Mouse (Mus musculus) WW6 (cell line): ENCODE data around the gene Cand1.

Experiments
- DNase-seq: peaks from one replicate; pipeline ENCODE4 v3.0.0-alpha.2; 2013; ENCODE audit warnings: low read depth, low spot score

Gene Cand1

DNA sequence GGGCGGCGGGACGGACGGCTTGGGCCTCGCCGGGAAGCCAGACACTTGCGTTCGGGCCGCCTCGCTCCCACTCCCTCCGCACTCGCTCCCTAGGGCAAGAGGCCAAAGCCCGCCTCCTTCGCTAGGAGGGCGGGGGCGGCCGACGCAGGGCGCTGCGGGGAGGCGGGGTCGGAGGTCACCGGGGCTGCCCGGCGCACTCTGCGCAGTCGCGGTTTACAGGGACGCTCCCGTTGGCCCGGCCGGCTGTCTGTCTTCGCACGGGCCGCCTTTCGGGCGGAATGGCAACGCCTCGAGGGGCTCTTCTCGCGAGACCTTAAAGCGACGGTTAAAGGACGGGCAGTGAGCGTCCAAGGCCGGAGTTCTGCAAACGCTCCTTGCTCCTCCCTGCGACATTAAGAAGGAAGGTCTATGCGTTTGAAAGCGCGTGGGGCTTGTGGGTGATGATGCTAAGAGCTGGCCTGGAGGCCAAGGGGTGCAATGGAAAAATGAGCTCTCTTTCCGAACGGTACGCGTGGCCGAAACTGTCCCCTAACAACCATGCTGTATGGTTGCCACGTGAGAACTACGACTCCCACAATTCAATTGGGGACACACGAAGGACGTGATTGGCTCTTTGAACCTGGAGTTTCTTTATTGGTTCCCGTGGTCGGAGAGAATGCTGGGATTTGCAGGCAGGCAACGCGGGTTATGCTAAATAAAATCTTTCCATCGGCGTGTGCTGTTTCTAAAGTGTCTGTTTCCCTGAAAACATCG lies at the start of gene Cand1:
Cand1 (minus strand) TSS at position 87 of the 753 bp plus-strand sequence.
- peak; percentile 95 for DNase-seq

DNA sequence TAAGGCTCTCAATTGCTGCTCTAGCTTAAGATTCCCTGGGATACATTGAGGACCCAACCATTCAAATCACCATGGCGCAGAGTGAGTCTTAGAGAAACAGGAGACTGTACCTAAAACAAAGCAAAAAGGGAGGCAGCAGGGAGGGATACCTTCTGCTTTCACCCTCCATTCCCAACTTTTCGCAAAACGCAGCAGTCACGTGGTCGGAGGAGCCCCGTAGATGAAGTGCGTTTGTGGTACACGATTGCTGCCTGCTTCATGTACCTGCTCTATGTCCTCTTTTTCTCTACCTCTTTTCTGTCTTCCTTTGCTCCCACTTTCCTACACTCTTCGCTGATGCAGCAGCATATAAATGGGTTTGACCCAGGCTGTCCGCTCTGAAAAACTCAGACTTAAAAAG lies 39.0 kb upstream of the Cand1 start:
- DNase-seq: no peak

DNA sequence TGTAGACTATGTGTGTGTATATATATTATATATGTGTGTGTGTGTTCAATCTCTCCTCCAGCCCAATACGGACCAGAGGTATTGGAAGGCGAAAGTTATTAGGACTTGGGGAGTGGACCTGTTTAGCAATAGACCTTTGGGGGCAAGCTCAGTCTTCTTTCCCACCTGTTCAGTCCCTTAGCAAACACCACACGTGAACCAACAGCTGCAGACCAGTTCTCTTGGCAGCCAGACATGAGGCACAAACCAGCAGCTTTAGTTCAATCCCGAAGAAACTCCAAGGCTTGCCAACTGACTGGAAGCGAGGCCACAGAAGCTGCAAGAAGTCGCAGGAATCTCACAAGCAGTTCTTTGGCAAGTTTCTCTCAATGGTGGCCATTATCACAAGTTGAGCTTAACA lies 34.5 kb upstream of the Cand1 start:
- no peak for DNase-seq

DNA sequence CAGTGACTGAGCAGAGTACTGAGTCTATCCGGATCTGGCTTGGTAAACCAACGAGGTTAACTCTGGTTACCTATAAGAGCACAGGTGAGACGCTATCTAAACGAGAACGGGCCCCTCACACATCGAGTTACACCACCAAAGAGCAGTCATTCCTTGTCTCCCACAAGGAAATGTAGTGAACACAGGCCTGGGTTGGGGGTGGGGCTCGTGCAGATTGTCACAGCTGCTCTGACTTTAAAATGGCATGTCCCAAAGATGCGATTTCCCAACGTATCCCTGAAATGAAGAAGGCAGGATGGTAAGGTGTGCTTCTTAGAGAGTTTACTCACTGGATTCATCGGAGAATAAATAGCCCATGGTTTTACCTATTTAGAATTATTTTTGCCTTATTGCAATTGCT lies 32.7 kb upstream of the Cand1 start:
- DNase-seq: no peak

DNA sequence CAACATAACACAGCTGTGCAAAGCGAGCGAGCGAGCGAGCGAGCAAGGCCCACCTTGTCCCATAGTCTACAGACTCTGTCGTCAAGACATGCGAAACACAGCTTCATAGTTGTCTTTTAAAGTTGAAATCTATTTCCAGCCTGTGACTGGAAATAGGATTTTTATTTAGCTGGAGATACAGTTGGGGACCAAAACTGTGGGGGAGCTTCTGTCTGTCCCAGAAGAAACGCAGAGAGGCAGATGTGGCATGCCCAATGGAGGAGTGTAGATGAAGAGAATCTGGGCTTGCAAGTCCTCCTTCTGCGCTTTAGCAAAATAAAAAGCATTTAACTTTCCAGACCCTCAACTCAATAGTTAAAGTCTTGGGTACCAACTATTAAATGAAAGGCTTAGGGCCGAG lies 32.1 kb upstream of the Cand1 start:
- DNase-seq: no peak

DNA sequence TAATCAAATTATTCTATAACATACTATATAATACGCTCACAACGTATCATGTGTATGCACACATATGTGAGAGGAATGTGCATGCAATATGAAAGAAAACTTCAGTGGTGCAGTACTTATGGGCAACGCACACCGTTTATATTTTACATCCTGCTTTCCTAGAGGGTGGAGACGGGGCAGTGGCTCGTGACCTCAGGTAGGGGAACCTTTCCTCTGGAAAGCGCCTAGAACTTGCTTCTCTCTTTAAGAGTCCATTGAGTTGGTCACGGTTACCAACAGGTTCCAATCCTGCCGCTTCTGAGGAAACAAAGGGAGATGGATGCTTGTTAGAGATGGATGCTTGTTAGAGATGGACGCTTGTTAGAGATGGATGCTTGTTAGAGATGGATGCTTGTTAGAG lies 31.2 kb upstream of the Cand1 start:
- DNase-seq: no peak

DNA sequence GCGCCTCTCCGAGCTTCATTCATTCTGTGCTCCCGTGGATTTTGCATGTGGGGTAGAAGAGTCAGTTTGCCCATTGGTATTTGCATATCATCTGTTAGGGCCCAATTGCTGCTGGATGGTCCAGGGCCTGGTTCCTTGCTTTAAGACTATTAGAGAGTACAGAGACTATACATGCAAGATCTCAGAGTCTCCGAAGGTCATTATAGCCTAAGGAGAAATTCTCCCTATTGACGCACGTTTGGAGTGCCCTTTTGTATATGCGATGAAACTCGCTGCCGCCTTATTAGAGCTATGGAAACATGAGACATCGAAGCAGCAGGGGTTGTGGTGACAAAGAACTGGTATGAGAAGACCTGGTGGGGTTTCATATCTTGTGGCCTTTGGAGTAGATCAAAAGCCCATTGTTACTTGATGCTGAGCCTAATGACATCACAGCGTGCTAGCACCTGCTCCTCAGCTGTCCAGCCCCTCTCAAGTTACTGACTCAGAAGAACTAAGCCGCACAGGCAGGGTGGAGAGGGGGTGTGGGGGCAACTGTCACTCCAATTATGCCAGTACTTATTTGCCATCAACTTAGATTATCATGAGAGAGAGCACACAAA lies 30.6 kb upstream of the Cand1 start:
- no peak for DNase-seq

DNA sequence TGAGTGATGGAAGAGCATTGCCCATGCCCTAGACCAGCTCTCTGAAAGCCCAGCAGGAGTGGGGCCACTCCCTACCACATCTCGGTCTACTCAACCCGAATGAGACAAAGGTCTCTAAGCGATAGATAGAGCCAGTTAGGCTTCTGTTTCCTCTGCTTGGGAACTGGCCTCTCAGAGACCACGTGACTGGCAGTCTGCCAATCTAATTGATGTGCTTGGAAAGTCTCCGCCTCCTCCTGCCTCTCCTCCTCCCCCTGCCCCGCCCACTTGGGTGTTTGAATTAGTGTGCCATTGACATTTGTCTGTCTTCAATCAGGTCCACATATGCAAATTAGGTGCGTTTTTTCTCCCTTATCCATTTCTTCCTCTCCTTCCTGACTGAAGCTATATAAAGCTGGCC lies 24.9 kb upstream of the Cand1 start:
- DNase-seq: no peak

DNA sequence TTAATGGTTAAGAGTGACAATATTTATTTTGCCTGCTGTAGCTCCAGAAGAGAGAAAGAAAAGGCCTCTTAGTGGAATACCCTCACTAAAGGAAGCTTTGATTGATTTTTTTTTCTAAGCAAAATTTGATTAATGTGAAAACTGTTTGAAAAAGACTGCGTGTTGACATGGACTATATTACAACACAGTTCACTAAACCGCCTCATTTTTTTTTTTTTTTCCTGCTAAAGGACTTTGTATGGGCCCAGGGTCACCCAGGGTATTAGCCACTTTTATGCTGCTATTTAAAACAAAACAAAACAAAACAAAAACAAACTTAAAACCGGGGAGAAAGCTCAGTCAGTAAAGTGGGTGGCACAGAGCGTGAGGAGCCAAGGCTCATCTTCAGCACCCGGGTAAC lies 23.0 kb upstream of the Cand1 start:
- DNase-seq: no peak

DNA sequence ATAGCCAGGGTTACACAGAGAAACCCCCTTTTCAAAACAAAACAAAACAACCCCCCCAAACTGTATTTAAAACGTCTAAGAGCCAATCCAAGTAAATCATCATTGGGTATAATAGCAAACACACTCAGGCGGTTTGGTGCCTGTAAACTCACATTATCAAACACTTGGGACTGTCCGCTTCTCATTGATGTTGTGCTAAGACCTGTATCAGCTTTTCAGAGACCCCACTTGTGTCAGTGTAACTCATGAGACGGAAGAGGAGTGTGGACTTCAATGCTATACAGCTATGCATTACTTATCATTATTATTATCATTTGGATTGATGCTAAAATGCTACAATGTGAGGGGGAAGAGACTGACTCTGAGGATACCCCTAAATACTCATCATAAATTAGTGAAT lies 18.0 kb upstream of the Cand1 start:
- no peak for DNase-seq

DNA sequence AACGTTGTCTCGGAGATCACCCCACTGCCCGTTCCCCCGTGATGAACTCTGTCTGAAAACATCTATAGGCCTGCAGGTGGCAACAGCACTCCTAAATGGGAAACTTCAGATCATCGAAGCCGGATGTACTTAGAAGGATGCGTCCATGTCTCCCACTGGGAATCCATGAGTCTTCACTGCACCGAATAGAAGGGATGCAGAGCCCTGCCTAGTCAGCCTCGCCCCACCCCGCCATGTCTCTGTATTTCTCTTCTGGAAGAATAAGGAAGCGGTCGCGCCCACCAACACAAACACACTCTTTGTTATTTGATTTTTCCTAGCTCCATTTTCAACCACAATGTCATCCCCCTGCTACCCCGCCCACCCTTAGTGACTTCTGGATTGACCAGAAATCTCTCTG lies 4.3 kb upstream of the Cand1 start:
- DNase-seq: no peak

DNA sequence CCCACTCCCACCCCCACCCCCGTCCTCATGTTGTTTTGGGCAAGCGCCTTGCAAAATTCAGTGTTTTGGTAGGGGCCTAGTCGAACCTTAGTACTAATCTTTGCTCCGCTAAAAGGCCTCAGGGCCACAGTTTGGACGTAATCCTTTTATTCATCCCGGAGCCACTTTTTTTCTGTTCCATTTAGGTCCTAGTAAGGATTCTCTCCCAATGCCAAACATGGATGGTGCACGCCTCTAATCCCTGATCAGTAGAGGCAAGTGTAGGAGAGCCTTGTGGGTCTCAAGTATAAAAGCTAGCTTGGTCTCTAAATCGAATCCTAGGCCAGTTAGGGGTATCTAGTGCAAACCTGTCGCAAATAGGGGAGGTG lies 851 bp upstream of the Cand1 start:
- DNase-seq: no peak

DNA sequence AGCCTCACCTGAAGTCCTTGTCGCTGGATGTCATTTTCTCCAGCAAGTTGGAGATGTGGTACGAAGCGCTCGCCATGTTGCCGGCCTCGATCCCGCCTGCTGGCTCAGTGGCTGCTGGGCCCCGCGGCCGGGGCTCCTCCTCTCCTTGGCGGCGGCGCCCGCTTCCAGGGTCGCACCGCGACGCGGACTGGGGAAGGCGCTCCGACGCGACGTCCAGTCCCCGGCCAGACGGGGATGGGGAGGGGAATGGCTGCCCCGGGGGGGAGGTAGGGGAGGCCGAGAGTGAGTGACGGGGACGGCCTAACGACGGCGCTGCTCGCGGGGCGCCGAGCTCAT lies 254 bp downstream of the Cand1 start:
- no peak for DNase-seq

DNA sequence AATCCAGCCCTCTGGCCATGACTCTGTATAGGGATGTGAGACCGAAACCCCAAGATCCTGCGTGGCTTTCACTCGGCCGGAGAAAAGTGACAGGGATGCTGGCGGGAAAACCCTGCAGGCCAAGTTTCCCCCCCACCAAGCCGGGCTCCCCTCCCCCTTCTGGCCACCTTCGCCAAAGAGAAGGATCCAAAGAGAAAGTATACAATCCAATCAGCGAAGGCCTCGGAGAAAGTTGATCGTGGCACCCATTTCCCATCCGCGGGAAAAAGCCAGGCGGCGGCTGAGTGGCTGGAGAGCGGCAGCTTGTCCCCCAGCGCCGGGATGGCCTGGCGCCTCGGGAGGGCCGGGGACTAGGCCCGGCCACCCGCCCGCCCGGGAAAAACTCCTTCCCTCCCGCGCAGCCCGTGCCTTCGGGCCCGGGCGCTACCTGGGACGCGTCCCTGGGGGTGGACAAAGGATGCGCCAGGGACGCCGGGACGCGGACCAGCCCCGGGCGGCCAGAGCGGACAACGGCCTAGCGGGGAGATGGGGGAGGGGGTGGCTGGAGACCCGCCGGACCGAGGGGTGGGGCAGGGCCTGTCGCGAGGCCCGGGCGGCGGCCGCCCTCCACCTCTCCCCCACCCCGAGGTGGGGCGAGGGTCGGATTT lies 747 bp downstream of the Cand1 start:
- no peak for DNase-seq

DNA sequence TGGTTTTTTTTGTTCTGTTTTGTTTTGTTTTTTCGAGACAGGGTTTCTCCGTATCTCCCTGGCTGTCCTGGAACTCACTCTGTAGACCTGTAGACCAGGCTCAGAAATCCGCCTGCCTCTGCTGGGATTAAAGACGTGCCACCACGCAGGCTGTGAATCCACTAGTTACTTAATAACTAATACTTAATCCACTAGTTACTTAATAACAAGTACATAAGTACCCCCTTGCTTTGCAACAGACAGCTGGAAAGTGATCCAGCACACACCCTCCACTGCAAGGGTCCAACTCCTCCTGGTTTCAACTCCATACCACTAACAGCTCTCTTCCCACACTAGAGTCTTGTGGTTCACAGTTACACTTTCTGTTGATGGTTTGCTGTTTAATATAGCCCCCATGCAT lies 8.3 kb downstream of the Cand1 start:
- DNase-seq: no peak

DNA sequence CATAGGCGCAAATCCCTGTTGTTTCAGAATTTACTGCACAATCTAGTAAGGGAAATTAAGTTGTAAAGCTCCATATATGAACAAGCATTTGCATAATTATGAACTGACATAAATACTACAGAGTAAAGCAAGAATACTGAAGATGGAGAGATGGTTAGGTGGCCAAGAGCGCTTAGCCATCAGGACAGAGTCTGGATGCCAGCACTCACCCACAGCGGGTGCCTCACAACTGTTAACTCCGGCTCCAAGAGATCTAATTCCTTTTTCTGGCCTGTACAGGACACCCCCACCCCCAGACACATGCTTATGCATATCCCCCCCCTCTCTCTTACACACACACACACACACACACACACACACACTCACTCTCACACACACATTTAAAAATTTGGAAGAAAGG lies 9.2 kb downstream of the Cand1 start:
- no peak for DNase-seq

DNA sequence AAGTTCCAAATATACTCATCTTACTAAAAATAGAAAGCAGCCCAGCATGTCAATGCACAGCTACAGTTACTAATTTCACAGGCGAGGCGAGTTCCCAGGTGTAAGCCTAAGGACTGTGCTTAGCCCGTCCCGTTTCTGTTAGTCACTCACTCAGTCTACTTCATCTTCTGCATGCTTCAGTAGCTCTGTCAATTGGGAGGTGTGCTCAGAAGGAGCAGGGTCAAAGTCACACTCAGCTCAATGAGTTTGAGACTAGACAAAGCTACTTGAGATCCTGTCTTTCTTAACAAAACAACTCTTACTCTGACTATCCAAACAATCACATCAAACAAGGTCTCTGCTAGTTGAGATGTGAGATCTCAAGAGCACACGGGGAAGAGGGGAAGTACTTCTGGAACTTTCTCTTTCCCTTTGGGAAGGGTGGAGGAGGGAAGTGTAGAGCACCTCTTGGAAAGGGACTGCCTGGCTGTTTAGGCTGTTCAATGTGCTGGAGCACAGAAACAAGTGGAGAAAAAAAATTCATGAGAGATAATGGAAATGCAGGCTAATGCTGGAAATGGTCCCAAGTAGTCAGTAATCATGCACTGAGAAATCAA lies 9.7 kb downstream of the Cand1 start:
- no peak for DNase-seq

DNA sequence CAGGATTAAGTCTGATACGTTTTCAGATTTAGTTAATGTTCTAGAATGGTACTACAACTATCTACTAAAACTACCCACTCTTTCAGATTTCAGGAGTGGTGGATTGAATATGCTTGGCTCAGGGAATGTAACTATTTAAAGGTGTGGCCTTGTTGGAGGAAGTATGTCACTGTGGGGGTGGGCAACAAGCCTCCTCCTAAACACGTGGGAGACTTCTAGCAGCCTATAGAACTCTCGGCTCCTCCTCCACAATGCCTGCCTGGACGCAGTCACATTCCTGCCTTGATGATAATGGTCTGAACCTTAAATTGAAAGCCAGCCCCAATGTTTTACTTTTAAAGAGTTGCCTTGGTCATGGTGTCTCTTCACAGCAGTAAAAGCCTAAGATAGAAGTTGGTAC lies 16.2 kb downstream of the Cand1 start:
- no peak for DNase-seq

DNA sequence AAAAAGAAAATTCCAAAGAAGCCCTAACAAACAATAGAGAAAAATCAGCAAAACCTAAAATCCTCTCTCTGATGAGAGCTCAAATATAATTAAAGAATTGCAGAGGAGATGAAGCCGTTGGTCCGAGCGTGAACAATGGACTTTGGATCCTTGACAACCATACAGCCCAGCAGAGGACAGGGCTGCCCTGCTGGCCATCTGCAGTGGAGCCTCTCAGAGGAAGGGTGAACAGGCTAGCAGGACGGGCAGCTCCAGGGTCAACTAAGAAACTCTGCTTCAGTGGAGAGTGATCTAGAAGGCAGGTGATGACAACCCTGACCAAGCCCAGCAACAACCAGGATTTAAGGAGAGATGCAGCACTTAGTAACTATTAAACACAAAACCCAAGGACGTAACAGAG lies 18.2 kb downstream of the Cand1 start:
- DNase-seq: no peak

DNA sequence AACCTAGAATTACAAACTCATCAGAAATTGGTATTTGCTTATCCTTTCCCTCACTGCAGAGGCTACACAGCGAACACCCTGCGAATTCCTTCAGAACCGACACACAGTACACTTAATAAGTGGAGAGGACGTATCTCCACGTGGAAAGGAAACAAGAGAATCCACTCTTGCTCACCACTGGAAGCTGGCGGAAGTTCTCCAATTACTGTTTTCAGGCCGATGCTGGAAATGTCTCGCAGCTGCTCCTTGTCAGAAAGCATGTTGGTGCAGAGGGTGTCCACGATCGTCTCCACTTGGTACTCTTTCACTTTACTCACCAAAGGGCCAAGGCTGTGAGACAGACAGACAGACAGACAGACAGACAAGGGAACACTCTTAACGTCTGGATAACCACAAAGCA lies 20.4 kb downstream of the Cand1 start:
- DNase-seq: no peak

DNA sequence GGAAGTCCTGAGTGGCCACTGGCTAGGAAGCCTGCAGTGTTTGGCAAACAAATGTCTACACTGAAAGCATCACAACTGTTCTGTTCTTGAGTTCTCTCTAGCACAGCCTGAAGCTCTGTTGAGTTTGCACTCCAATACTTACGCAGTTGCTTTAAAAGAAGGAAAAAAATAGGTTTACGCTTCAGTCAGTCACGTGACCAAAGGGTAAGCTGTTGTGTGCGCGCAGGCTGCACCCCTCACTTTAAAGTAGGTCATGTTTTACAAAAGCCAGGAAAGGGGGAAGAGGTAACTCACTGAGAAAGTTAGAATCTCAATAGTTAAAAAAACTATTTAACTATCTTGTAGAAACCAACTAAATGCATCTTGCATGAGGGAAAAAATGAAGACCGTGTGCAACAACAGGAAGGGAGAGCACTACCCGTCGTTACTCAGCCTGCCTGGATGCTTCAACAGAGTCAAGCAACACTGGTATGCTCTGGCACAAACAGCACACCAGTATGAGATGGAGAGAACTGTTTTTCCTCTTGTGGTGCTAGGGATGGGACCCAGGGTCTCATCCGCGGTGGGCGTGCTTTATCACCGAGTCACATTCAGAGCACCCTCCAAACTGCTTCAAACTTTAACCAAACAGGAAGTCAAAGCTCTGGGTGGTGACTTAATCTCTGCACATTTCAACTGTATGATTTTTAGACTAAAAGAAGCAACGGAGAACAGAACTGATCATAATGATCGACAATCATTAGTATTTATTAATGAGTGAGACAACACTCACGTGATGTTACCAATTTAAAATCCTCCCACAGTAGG lies 21.4 kb downstream of the Cand1 start:
- DNase-seq: no peak

DNA sequence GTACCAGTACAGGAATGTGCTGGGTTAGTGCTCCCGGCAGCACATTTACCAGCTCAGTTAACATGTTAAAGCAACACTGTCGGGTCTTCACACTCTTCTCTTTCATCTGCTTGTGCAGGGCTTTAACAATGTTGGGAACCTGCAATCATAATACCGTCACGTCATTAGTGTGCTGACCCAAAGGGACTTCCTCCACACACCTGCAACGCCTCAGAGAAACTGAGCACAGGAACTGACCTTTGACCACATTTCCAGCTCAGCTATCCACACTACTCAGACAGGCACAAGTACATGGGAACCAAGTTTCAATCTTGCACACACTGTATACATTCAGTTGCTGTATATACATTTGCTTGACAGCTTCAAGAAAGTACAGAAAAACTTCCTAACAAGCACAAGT lies 27.4 kb downstream of the Cand1 start:
- DNase-seq: no peak
